Mouse (Mus musculus) liver, embryonic 13.5 days (tissue): ENCODE measurements around the gene Rps10. TPM values are rescaled to one million over a fixed set of nuclear protein-coding genes. Genes with fewer than 3 reads are reported as not detected.

Experiments used
- ATAC-seq: fragments of 200-750 bp; cut with Nextera tagmentation; 2 replicates; pipeline ENCODE4 v1.8.0; 2017; ENCODE audit warnings: low read depth, mild to moderate bottlenecking, moderate number of reproducible peaks, moderate library complexity
- DNase-seq: peaks from one replicate; pipeline ENCODE4 v3.0.0; 2022
- H3K27ac ChIP-seq: fragments of 300-500 bp; sonication (generic); 2 replicates; pipeline ENCODE4 v1.5.1; 2015; ENCODE audit warnings: moderate library complexity, mild to moderate bottlenecking, inconsistent platforms
- H3K27me3 ChIP-seq: fragments of 300-500 bp; sonication (generic); 2 replicates; pipeline ENCODE4 v1.6.1; 2015; ENCODE audit warnings: mild to moderate bottlenecking, inconsistent platforms
- H3K36me3 ChIP-seq: fragments of 300-500 bp; sonication (generic); 2 replicates; pipeline ENCODE4 v1.6.1; 2015; ENCODE audit warnings: mild to moderate bottlenecking, inconsistent platforms
- H3K4me1 ChIP-seq: fragments of 300-500 bp; sonication (generic); replicated peaks from 2 replicates; pipeline ENCODE4 v1.6.1; 2015; ENCODE audit warnings: inconsistent platforms
- H3K4me2 ChIP-seq: fragments of 300-500 bp; sonication (generic); 2 replicates; pipeline ENCODE4 v1.6.1; 2015; ENCODE audit warnings: inconsistent platforms, mild to moderate bottlenecking, moderate library complexity
- H3K4me3 ChIP-seq: fragments of 300-500 bp; sonication (generic); replicated peaks from 2 replicates; pipeline ENCODE4 v1.5.1; 2015; ENCODE audit warnings: mild to moderate bottlenecking, inconsistent platforms
- H3K9ac ChIP-seq: fragments of 300-500 bp; sonication (generic); 2 replicates; pipeline ENCODE4 v1.6.1; 2015; ENCODE audit warnings: mild to moderate bottlenecking, inconsistent platforms
- H3K9me3 ChIP-seq: fragments of 300-500 bp; sonication (generic); replicated peaks from 2 replicates; pipeline ENCODE4 v1.6.1; 2016; ENCODE audit warnings: inconsistent platforms
- WGBS: fragments of 180-500 bp; shearing (Covaris S2); methylation state at CpG from one replicate; pipeline ENCODE4 v1.1.7; 2015; ENCODE audit not compliant: insufficient replicate concordance; 5-methylcytosine and 5-hydroxymethylcytosine counted together
- polyA plus RNA-seq: library from polyadenylated mRNA; unstranded; fragments of >200 nt; fragmentation: Nextera tagmentation; extraction: Ambion mirVana; gene quantifications from 2 replicates; pipeline ENCODE4 v1.2.1, GENCODE M21; 2015

Gene Rps10
- polyA plus RNA-seq, 1 experiment from 2014 or later = 786 TPM

DNA sequence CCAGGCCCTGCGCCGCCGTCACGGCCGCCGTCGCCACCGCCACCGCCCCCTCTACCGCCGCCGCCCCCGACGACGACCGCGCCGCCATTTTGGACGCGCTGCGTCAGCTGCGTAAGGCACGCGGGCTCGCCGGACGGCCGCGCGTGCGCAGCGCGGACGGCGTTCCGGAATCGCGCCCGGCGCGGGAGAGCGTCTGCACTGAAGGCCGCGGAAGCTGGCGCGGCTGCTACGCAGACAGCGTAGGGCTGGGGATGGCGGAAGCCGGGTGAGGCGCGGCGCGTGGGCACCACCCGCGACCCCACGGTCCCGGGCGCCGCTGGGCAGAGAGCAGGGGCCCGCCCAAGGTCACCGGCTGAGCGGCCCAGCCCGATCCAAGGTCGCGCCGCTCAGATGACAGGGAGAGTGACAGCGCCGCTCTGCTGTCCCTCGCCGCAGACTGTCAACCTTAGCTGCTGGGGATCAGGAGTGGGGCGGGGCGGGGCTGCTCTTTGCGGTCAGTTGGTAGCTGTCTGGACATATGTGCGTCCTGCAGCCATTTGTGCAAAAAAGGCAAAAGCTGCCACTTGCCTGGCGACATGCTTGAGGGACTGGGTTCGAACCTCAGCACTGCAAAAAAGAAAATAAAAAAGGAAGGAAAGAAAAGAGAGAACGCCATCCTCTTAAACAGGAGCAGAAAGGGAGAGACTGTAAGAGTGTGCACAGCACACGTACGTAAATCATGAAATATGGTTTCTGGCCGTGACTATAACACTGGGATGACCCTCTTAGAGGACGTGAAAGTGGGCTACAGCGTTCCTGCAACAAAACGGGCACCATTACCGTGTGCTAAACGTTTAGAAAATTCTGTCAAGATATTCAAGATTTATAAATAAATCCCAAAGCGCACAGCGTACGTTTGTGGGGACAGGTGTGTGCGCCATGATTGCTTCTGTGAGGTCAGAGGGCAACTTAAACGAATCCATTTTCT, 12.8 kb downstream of the Rps10 start, which contains the start of gene Nudt3:
Nudt3 (minus strand) TSS at position 136 of the 967 bp plus-strand sequence.
- peak; percentile 80 for DNase-seq
- Histone ChIP-seq H3K4me2 (peak within 1 kb of the TSS; percentile 95), H3K27me3 (no peaks in the 10 kb centered on the region), H3K4me3 (peak within 1 kb of the TSS; percentile 95), H3K9me3 (no peaks in the 10 kb centered on the region), H3K4me1 (peaks cover 53% of the 10 kb centered on the region), H3K36me3 (0 out of 2 replicates have a peak, but pooled peaks cover 4% of the 10 kb centered on the region), H3K9ac (peak within 1 kb of the TSS; percentile 93), H3K27ac (peak within 1 kb of the TSS; percentile 86)
- peak; percentile 86 for ATAC-seq
- WGBS = 7% methylated on average over 89 of the region's 91 CpGs

DNA sequence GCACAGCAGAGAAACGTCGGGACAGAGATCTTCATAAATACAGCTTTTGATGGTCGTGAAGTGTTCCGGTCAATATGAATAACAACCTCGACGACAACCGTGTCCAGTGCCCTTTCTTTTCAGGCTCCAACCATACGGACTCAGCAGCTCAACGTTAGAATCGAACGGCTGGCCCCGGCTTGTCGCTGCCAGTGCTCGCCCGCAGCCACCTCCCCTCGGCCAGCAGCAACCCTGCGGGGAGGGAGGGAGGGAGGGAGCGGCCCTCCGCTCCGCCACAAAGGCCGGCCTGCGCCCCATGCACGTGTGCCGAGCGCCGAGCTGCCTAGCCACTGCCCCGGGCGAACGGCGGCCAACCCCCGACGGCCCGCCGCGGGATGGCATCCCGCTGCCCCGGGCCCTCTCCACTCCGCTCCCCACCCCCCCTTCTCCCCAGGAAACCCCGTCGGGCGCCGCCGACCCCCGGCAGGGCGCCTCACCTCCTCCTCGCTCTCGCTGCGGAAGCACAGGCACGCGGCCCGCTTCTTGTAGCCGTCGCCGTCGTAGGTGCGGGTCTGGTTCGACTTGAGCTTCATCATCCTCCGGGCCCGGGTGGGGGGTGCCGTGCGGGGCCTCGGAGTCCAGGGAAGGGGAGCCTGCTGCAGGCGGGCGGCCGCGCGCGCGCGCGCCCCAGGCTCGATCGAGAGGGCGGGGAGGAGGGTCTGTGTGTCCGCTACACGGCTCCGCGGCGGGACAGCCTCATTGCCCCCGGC, 13.7 kb downstream of the Rps10 start:
- ATAC-seq (peak; percentile 75), DNase-seq (peak; percentile 42)
- H3K27ac ChIP-seq = peak overlapping the region; percentile 86
- H3K4me3 ChIP-seq = peak overlapping the region; percentile 95
- peak overlapping the region; percentile 93 for H3K9ac ChIP-seq
- no peaks in the 10 kb centered on the region for H3K9me3 ChIP-seq
- peaks cover 12% of the 10 kb centered on the region for H3K36me3 ChIP-seq
- peak overlapping the region; percentile 95 for H3K4me2 ChIP-seq
- WGBS = under 1% methylated on average over 78 of the region's 80 CpGs
- peaks cover 57% of the 10 kb centered on the region for H3K4me1 ChIP-seq
- no peaks in the 10 kb centered on the region for H3K27me3 ChIP-seq

DNA sequence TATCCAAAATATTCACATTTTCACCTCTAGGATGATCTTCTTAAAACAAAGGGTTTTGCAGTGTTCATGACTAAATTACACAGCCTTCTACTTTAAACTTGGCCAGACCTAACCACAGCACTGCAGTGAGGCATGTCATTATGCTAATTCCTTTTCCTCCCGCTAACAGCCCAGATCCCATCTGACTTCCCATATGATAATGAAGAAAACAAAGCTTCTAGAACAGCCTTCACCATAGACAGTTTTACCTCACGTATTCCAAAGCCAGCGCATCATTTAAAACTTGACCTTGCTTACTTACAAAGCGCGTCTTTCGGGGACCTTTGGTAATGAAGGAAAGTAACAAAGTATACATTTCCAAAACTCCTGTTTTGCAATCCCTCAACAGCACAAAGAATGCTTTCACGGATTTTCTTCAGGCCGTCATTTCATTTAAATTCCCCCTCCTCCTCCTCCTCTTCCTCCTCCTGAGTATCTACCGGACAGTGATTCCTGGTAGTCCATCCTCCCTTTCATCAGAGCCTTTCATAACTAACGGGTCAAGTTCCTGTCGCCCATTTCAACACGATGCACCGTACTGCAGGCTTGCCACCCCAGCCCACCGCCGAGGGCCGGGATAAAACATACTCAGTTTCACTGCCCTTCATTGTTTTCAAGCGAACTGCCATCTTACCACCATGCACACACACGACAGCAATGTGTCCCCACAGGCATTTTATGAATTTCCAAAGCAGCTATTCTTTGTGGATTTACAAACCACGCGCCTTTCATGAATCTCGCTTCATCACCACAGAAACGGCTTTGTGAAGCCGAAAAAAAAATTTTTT, 14.6 kb downstream of the Rps10 start:
- no peak for DNase-seq
- Histone ChIP-seq H3K4me2 (peak overlapping the region; percentile 95), H3K36me3 (peaks cover 18% of the 10 kb centered on the region), H3K4me1 (peaks cover 57% of the 10 kb centered on the region), H3K27ac (peak overlapping the region; percentile 86), H3K4me3 (peak overlapping the region; percentile 95), H3K9ac (peak overlapping the region; percentile 93), H3K27me3 (no peaks in the 10 kb centered on the region), H3K9me3 (no peaks in the 10 kb centered on the region)
- no peak for ATAC-seq
- 3% methylated on average over 23 of the region's 23 CpGs for WGBS

DNA sequence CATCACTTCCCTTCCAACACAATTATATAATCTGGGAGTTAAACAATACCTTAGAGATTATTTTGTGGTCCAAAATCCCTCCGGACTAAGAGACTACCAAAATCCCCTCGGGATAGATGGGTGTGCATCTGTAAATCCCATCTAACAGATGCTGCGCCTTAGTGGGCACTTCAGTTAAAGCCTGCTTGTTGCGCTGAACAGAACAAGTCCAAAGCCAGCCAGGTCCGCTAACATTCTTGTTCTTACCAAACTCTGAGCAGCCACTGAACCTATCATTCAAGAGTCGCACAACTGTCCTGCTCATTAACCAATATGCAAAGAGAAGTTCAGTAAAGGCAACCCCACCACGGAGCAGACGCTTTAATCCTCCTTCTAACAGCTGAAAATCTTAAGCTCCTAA, 15.3 kb downstream of the Rps10 start:
- H3K4me1 ChIP-seq = peaks cover 57% of the 10 kb centered on the region
- peak overlapping the region; percentile 93; the same call in 1 of the 2 replicates for H3K9ac ChIP-seq
- peak overlapping the region; percentile 95 for H3K4me2 ChIP-seq
- no peak for DNase-seq
- no peaks in the 10 kb centered on the region for H3K27me3 ChIP-seq
- ATAC-seq = no peak
- H3K36me3 ChIP-seq = peaks cover 23% of the 10 kb centered on the region
- H3K9me3 ChIP-seq = no peaks in the 10 kb centered on the region
- 60% methylated on average over 8 of the region's 8 CpGs for WGBS
- H3K27ac ChIP-seq = 0 out of 2 replicates have a peak overlapping the region, but pooled peaks have one; percentile 86
- peak overlapping the region; percentile 95 for H3K4me3 ChIP-seq

DNA sequence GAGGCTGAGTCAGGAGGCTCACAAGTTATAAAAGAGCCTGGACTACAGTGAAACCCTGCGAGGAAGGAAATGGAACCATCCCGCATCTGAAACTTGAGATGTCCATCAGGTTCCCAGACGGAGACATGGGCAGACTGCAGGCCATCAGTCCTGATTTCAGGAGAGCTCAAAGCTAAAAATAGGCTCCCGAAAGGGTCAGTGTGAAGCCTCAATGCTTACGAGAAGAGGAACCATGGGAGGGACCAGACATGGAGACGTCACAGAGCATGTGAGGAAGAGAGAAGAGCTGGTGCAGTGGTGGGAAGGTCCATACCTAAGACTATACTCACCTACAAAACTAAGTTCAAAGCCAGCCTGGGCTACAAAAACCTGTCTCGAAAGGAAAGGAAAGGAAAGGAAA, 21.1 kb downstream of the Rps10 start:
- H3K4me3 ChIP-seq = no peak overlapping the region

DNA sequence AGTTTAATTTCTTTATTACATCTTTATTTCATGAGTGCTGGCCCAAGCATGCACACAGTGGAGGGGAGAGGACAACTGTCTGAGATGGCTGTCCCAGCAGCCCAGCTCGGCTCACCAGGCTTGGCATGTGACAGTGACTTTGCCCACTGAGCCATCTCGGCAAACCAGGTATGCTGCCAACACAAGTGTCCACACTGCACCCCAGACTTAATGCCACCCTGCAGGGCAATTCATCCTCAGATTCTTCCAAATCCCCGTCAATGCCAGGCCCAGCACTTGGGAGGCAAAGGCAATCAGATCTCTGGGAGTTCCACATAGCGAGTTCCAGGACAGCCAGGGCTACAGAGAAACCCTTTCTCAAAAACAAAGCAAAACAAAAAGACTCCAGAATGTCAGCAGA, 23.5 kb downstream of the Rps10 start:
- Histone ChIP-seq H3K27ac (no peak overlapping the region), H3K36me3 (peaks cover 34% of the 10 kb centered on the region), H3K4me3 (no peak overlapping the region), H3K9me3 (no peaks in the 10 kb centered on the region), H3K4me1 (peaks cover 49% of the 10 kb centered on the region), H3K4me2 (no peak overlapping the region), H3K27me3 (no peaks in the 10 kb centered on the region), H3K9ac (no peak overlapping the region)
- 79% methylated on average over 4 of the region's 4 CpGs for WGBS
- ATAC-seq = no peak
- DNase-seq = no peak

More for the DNA sequence above, 21.1 kb downstream of the Rps10 start:
- H3K4me2 ChIP-seq = no peak overlapping the region
- no peak for DNase-seq
- no peaks in the 10 kb centered on the region for H3K9me3 ChIP-seq
- H3K9ac ChIP-seq = no peak overlapping the region
- no peak for ATAC-seq
- H3K27ac ChIP-seq = no peak overlapping the region
- no peaks in the 10 kb centered on the region for H3K27me3 ChIP-seq
- peaks cover 52% of the 10 kb centered on the region for H3K4me1 ChIP-seq
- WGBS = 56% methylated on average over 7 of the region's 7 CpGs
- H3K36me3 ChIP-seq = peaks cover 34% of the 10 kb centered on the region

DNA sequence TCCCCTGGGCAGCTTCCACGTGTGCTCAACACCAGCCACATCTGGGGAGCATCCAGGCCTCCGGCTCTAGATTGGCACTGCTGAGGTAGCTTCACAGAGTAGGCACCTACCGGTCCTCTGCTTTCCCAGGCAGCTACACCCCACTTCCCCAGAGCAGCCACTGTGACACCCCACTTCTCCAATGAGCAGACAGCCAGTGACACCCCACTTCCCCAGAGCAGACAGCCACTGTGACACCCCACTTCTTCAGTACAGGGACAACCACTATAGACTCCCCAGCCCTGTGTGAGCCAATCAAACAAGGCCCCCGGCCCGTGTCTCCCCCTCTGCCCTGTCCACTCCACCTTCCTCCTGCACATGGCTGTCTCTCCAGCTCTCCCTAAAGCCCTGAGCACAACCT, 24.5 kb downstream of the Rps10 start:
- H3K27ac ChIP-seq = peak overlapping the region; percentile 42; the same call in 1 of the 2 replicates
- H3K4me2 ChIP-seq = no peak overlapping the region
- H3K4me1 ChIP-seq = peaks cover 49% of the 10 kb centered on the region
- no peak for DNase-seq
- no peaks in the 10 kb centered on the region for H3K9me3 ChIP-seq
- WGBS = 65% methylated on average over 5 of the region's 5 CpGs
- H3K9ac ChIP-seq = peak overlapping the region; percentile 26; the same call in 1 of the 2 replicates
- H3K27me3 ChIP-seq = no peaks in the 10 kb centered on the region
- peaks cover 28% of the 10 kb centered on the region for H3K36me3 ChIP-seq
- H3K4me3 ChIP-seq = no peak overlapping the region
- no peak for ATAC-seq

DNA sequence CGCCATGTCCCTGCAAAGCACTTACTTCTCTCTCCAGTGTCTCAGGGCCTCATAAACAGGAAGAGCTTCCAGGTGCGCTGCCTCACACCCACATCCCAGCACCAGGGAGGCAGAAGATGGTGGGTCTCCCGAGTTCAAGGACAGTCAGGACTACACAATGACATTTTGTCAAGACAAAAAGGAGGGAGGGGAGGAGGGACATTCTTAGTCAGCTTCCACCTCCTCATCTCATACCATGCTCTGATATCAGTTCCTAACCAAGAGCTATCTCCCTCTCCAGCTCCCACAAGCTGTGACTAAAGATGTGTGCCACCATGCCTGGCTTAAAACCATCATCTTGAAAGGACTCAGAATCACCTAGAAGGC, 25.0 kb downstream of the Rps10 start:
- no peaks in the 10 kb centered on the region for H3K27me3 ChIP-seq
- 0 out of 2 replicates have a peak overlapping the region, but pooled peaks have one; percentile 5 for H3K4me2 ChIP-seq
- peaks cover 49% of the 10 kb centered on the region for H3K4me1 ChIP-seq
- H3K9me3 ChIP-seq = no peaks in the 10 kb centered on the region
- H3K36me3 ChIP-seq = peaks cover 23% of the 10 kb centered on the region
- peak overlapping the region; percentile 42; the same call in 1 of the 2 replicates for H3K27ac ChIP-seq
- H3K9ac ChIP-seq = peak overlapping the region; percentile 26; the same call in 1 of the 2 replicates
- DNase-seq (no peak), ATAC-seq (peak; percentile 61)
- WGBS = 38% methylated on average over 3 of the region's 3 CpGs
- no peak overlapping the region for H3K4me3 ChIP-seq

DNA sequence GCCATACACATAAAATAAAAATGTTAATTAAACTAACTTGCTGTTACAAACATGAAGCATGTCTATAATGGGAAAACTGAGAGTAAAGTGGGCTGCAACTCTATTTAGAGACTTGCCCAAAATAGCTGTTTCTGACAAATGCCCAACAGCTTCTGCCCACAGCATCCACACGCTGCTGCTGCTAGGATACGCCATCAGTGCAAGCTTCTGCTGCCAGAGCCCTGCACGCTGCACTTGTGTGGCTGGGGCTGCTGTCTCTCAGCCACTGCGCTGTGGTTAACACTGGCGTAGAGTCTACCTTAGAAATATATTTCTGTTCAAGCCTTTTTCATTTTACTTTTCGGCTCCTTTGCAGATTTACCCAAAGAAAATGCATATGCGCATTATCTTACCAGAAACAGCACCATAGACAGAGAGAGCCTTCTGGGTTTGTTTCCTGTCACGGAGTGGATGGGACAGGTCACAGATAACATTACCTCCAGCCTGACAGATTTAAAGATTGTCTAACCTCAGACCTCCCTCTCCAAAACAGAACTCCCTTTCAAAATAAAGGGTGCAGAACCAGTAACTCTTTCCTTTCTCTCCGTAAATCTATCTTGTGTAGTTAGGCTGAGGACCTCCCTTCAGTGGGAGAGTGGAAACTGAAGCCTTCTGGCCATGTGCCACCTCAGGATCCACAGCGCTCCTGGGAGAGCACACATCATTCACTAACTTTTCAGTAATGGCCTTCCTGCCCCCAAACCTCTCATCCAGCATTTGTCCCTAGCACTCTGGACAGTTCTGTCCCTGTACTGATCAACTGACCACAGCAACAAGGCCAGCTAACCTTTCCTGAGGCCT, 25.6 kb downstream of the Rps10 start:
- H3K9ac ChIP-seq = no peak overlapping the region
- DNase-seq = no peak
- no peak overlapping the region for H3K4me3 ChIP-seq
- 33% methylated on average over 10 of the region's 10 CpGs for WGBS
- peaks cover 23% of the 10 kb centered on the region for H3K36me3 ChIP-seq
- no peak for ATAC-seq
- 0 out of 2 replicates have a peak overlapping the region, but pooled peaks have one; percentile 5 for H3K4me2 ChIP-seq
- H3K27ac ChIP-seq = peak overlapping the region; percentile 42; the same call in 1 of the 2 replicates
- H3K4me1 ChIP-seq = peaks cover 53% of the 10 kb centered on the region
- H3K27me3 ChIP-seq = no peaks in the 10 kb centered on the region
- H3K9me3 ChIP-seq = no peaks in the 10 kb centered on the region

DNA sequence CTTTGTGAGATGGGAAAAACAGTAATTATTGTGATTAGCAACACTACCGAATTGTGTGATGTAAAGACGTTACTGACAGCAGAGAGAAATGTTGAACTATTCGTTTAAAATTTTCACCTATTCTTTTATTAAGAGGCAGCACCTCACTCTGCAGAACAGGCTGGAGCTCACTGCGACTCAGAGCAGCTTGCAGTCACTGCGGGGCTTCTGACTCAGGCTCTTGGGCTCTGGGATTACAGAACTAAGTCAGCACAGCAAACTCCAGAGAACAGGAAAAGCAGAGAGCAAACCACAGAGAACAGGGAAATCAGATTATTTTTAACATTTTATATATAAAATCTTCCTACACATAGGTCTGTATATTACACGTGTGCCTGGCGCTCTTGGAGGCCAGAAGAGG, 26.9 kb downstream of the Rps10 start:
- ATAC-seq = no peak
- Histone ChIP-seq H3K4me3 (no peak overlapping the region), H3K9me3 (no peaks in the 10 kb centered on the region), H3K9ac (no peak overlapping the region), H3K4me2 (no peak overlapping the region), H3K4me1 (peaks cover 57% of the 10 kb centered on the region), H3K27ac (no peak overlapping the region), H3K36me3 (peaks cover 23% of the 10 kb centered on the region), H3K27me3 (no peaks in the 10 kb centered on the region)
- DNase-seq = no peak
- WGBS = 75% methylated on average over 7 of the region's 7 CpGs
